Mouse (Mus musculus) lung, postnatal 0 days (tissue): ENCODE data around the gene Ehd1.

Experiments used
- CTCF ChIP-seq: IDR thresholded peaks from 2 replicates; pipeline ENCODE4 v1.5.1; 2016; ENCODE audit warnings: antibody characterized with exemption, mild to moderate bottlenecking
- EP300 ChIP-seq: IDR thresholded peaks from 2 replicates; pipeline ENCODE4 v1.6.1; 2016; ENCODE audit warnings: antibody characterized with exemption, mild to moderate bottlenecking, control low read depth

DNA sequence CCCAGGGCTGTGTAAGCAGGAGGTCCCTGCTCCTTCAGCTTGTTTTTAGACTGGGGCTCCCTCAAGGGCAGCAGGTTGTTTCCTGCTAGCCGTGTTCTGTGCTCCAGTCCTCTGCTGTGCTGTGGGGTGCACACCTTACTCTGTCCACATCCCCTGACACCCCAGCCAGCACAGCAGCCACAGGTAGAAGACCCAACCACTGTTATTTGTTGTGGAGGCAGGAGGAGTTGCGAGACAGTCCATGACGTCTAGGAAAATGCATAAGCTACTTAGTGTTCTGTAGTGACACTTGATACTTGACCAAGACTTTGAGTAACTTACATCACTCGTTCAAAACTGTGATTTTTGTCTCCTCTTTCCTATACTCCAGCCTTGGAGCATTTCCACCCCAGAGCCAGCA, 22.5 kb downstream of the Ehd1 start:
- no peak for TF ChIP-seq CTCF
- TF ChIP-seq EP300, result no peak
